Mouse (Mus musculus): ENCODE measurements around the gene Lrch2. TPM values are rescaled to one million over a fixed set of nuclear protein-coding genes. Genes with fewer than 3 reads are reported as not detected.

The Lrch2 gene
- polyA plus RNA-seq, 1 experiment from 2014 or later: 12.3 TPM

- Histone ChIP-seq H3K36me3 (no peaks in the 10 kb centered on the region), H3K4me1 (no peaks in the 10 kb centered on the region), H3K4me3 (no peak within 1 kb of the TSS), H3K4me2 (replicated peaks) (no peak within 1 kb of the TSS), H3K9ac (replicated peaks) (no peak within 1 kb of the TSS), H3K27me3 (no peaks in the 10 kb centered on the region), H3K27ac (replicated peaks) (no peak within 1 kb of the TSS), H3K9me3 (no peaks in the 10 kb centered on the region)
- 53% methylated on average over 1 of the region's 1 CpGs for WGBS
- ATAC-seq (ENCODE audit: low FRiP score, low read depth): no peak
These were observed 124.8 kb downstream of the Lrch2 start, which contains the start of gene Il13ra2 for GRCm38 (mm10) chrX:147429129-147429528. Gene Il13ra2, minus strand, starts transcription at chrX:147429192.

Other genes with a start within 250 kb of the Lrch2 start
- gene Il13ra2, start 124.9 kb downstream of the Lrch2 start, polyA plus RNA-seq (2016; fragmentation: Nextera tagmentation; extraction: Ambion mirVana): not detected in 2 replicates
- not detected in 2 replicates for gene Vmn1r239-ps, start 100.4 kb downstream of the Lrch2 start, polyA plus RNA-seq (2016; fragmentation: Nextera tagmentation; extraction: Ambion mirVana)
- gene Gm15128, start 211.9 kb upstream of the Lrch2 start, polyA plus RNA-seq (2016; fragmentation: Nextera tagmentation; extraction: Ambion mirVana): not detected in 2 replicates

Measured in midbrain, embryonic 12.5 days (tissue).